ENCODE assay signal across 13 mouse cellular contexts in the genomic region with DNA sequence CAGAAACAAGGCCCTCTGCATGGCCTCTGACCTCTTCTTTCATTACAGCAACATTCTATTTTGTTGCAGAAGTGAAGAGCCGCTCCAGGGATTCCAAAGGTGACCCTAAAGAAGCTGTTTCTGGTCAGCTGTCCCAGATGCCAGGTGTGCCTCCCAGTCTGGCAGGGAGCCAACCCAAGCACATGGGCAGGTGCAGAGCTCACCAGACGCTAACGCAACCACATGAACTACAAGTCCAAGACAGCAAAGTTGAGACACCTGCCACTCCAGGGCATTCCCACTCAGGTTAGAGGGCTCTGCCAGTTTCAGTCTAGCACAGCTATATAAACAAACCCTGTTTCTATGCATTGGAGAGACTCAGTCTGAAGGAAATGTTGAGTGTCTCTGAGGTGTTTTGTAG.
A peak's percentile ranks its signal among the peaks of the same experiment; 100 is the strongest.
DNase-seq lines count a peak whose midpoint lies in the region; ATAC-seq and TF ChIP-seq lines count a peak whose summit lies in the region.
"Had no signal": no experiment of that assay in that cellular context is flagged by ENCODE, and none has a peak within 500 bp of the region (broad histone marks: within the 10 kb centered on the region; RNA-seq: fewer than 3 reads in every experiment).

No protein-coding gene starts in this region.

- no peaks in the 10 kb centered on the region for H3K27me3 ChIP-seq in liver, adult 2 months (ENCODE audit: control insufficient read depth, insufficient read depth, low read length)
- no peaks in the 10 kb centered on the region for H3K27me3 ChIP-seq in liver, postnatal 0 days (ENCODE audit: insufficient read depth, low read length)
- H3K27me3 ChIP-seq in lung, embryonic 15.5 days, result no peaks in the 10 kb centered on the region
- H3K27me3 ChIP-seq: hindbrain, embryonic 12.5 days; neural tube, embryonic 12.5 days had no signal

- DNase-seq in liver, adult 2 months (ENCODE audit: extremely low read depth, low read depth, low spot score), result peak; percentile 32
- DNase-seq in liver, postnatal 0 days, result no peak
- peak; percentile 32 for DNase-seq in kidney, adult 9 months
- DNase-seq in right cerebral cortex, postnatal 10 days (ENCODE audit: low spot score in 2 of 2), result no peak
- no peak for DNase-seq in adrenal gland, postnatal 25 days
- DNase-seq in ovary, postnatal 36 days (ENCODE audit: low spot score), result no peak
- DNase-seq: cerebellum, adult 2 months; liver had no signal

- H3K79me2 ChIP-seq in liver, adult 2 months (ENCODE audit: control insufficient read depth, insufficient read depth, low read length), result no peaks in the 10 kb centered on the region

- no peak overlapping the region for H3K4me2 ChIP-seq in liver, postnatal 0 days (ENCODE audit: low read depth, low read length)
- H3K4me2 ChIP-seq in lung, embryonic 15.5 days, result no peak overlapping the region
- H3K4me2 ChIP-seq: hindbrain, embryonic 12.5 days; neural tube, embryonic 12.5 days had no signal

- H3K9ac ChIP-seq in liver, adult 2 months (ENCODE audit: low read depth, low read length), result no peak overlapping the region
- H3K9ac ChIP-seq in liver, postnatal 0 days (replicated peaks), result no peak overlapping the region
- H3K9ac ChIP-seq in lung, embryonic 15.5 days, result no peak overlapping the region
- H3K9ac ChIP-seq: hindbrain, embryonic 12.5 days; neural tube, embryonic 12.5 days had no signal

- H3K36me3 ChIP-seq in liver, adult 2 months (ENCODE audit: control insufficient read depth, insufficient read depth, low read length), result no peaks in the 10 kb centered on the region
- H3K36me3 ChIP-seq in liver, postnatal 0 days (replicated peaks; ENCODE audit: insufficient read depth, low read length), result no peaks in the 10 kb centered on the region
- no peaks in the 10 kb centered on the region for H3K36me3 ChIP-seq in lung, embryonic 15.5 days
- H3K36me3 ChIP-seq: hindbrain, embryonic 12.5 days; neural tube, embryonic 12.5 days had no signal

- H3K4me3 ChIP-seq in liver, adult 2 months (ENCODE audit: insufficient read depth, low read depth, low read length), result no peak overlapping the region
- no peak overlapping the region for H3K4me3 ChIP-seq in liver, postnatal 0 days (ENCODE audit: low read depth, low read length)
- H3K4me3 ChIP-seq in lung, embryonic 15.5 days, result no peak overlapping the region
- H3K4me3 ChIP-seq: erythroblast, embryonic 14.5 days; hindbrain, embryonic 12.5 days; layer of hippocampus, adult 2 months; neural tube, embryonic 12.5 days had no signal

- TF ChIP-seq CTCF in liver, adult 2 months (IDR thresholded peaks at IDR 0.05; ENCODE audit: low read depth, low read length), result no peak
- no peak for TF ChIP-seq CTCF in liver, postnatal 0 days (IDR thresholded peaks at IDR 0.05; ENCODE audit: low read depth)

- WGBS in liver, adult 2 months, result 50% methylated on average over 3 of the region's 3 CpGs
- WGBS in liver, postnatal 0 days (ENCODE audit: insufficient replicate concordance), result 82% methylated on average over 3 of the region's 3 CpGs
- 45% methylated on average over 3 of the region's 3 CpGs for WGBS in lung, embryonic 15.5 days

- no peaks in the 10 kb centered on the region for H3K9me3 ChIP-seq in liver, postnatal 0 days (ENCODE audit: low read length)
- no peaks in the 10 kb centered on the region for H3K9me3 ChIP-seq in lung, embryonic 15.5 days
- H3K9me3 ChIP-seq: hindbrain, embryonic 12.5 days; neural tube, embryonic 12.5 days had no signal

- ATAC-seq in liver, postnatal 0 days, result no peak
- ATAC-seq in lung, embryonic 15.5 days (ENCODE audit: borderline replicate concordance, extremely low read depth, low FRiP score, low TSS enrichment), result 0 out of 2 replicates have a peak, but pooled peaks have one; percentile 33

- no peak overlapping the region for H3K27ac ChIP-seq in liver, adult 2 months (replicated peaks; ENCODE audit: insufficient read depth, low read depth, low read length)
- no peak overlapping the region for H3K27ac ChIP-seq in liver, postnatal 0 days (ENCODE audit: low read depth)
- H3K27ac ChIP-seq in lung, embryonic 15.5 days, result no peak overlapping the region
- H3K27ac ChIP-seq: hindbrain, embryonic 12.5 days; layer of hippocampus, adult 2 months; neural tube, embryonic 12.5 days had no signal

- no peak for TF ChIP-seq EP300 in liver, postnatal 0 days (IDR thresholded peaks at IDR 0.05; ENCODE audit: low read depth)

- no peaks in the 10 kb centered on the region; the same call in 1 of the 2 replicates for H3K4me1 ChIP-seq in liver, adult 2 months (ENCODE audit: control insufficient read depth, insufficient read depth, low read length)
- H3K4me1 ChIP-seq in liver, postnatal 0 days (ENCODE audit: insufficient read depth), result no peaks in the 10 kb centered on the region
- no peaks in the 10 kb centered on the region for H3K4me1 ChIP-seq in lung, embryonic 15.5 days
- H3K4me1 ChIP-seq: neural tube, embryonic 12.5 days had no signal

- no peak for TF ChIP-seq POLR2A in liver, adult 2 months (IDR thresholded peaks at IDR 0.05; ENCODE audit: extremely low read depth, insufficient read depth, low read length)

Comparison
In these comparisons a context has a peak if more than half of its experiments do, and no peak if none do; other contexts are left out.
1. DNase-seq: peak in liver, adult 2 months (single experiment) and kidney, adult 9 months (single experiment); none in liver, postnatal 0 days (single experiment), right cerebral cortex, postnatal 10 days (0 of 2), adrenal gland, postnatal 25 days (single experiment) and ovary, postnatal 36 days (single experiment).